Mouse (Mus musculus) midbrain, embryonic 15.5 days (tissue): ENCODE measurements around the gene Cdk12. TPM values are rescaled to one million over a fixed set of nuclear protein-coding genes. Genes with fewer than 3 reads are reported as not detected.

Experiments
- ATAC-seq: fragments of 200-750 bp; cut with Nextera tagmentation; replicated peaks from 2 replicates; pipeline ENCODE4 v1.8.0; 2017; ENCODE audit warnings: moderate TSS enrichment
- H3K27ac ChIP-seq: fragments of 300-500 bp; sonication (generic); 2 replicates; pipeline ENCODE4 v1.5.1; 2015; ENCODE audit warnings: mild to moderate bottlenecking, inconsistent platforms
- H3K27me3 ChIP-seq: fragments of 300-500 bp; sonication (generic); replicated peaks from 2 replicates; pipeline ENCODE4 v1.6.1; 2015; ENCODE audit warnings: inconsistent platforms
- H3K36me3 ChIP-seq: fragments of 300-500 bp; sonication (generic); replicated peaks from 2 replicates; pipeline ENCODE4 v1.6.1; 2015; ENCODE audit warnings: inconsistent platforms
- H3K4me1 ChIP-seq: fragments of 300-500 bp; sonication (generic); 2 replicates; pipeline ENCODE4 v1.6.1; 2015; ENCODE audit warnings: inconsistent platforms
- H3K4me2 ChIP-seq: fragments of 300-500 bp; sonication (generic); 2 replicates; pipeline ENCODE4 v1.6.1; 2015; ENCODE audit warnings: inconsistent platforms, mild to moderate bottlenecking, moderate library complexity
- H3K4me3 ChIP-seq: fragments of 300-500 bp; sonication (generic); 2 replicates; pipeline ENCODE4 v1.5.1; 2015; ENCODE audit warnings: mild to moderate bottlenecking, inconsistent platforms
- H3K9ac ChIP-seq: fragments of 300-500 bp; sonication (generic); 2 replicates; pipeline ENCODE4 v1.6.1; 2015; ENCODE audit warnings: mild to moderate bottlenecking, inconsistent platforms
- H3K9me3 ChIP-seq: fragments of 300-500 bp; sonication (generic); 2 replicates; pipeline ENCODE4 v1.6.1; 2016; ENCODE audit warnings: inconsistent platforms
- WGBS: fragments of 180-500 bp; shearing (Covaris S2); methylation state at CpG from one replicate; pipeline ENCODE4 v1.1.7; 2015; ENCODE audit warnings: mixed read lengths; 5-methylcytosine and 5-hydroxymethylcytosine counted together
- polyA plus RNA-seq: library from polyadenylated mRNA; unstranded; fragments of >200 nt; fragmentation: Nextera tagmentation; extraction: Ambion mirVana; gene quantifications from 2 replicates; pipeline ENCODE4 v1.2.1, GENCODE M21; 2015

The Cdk12 gene
- polyA plus RNA-seq, 1 experiment from 2014 or later, result 9.7 TPM

DNA sequence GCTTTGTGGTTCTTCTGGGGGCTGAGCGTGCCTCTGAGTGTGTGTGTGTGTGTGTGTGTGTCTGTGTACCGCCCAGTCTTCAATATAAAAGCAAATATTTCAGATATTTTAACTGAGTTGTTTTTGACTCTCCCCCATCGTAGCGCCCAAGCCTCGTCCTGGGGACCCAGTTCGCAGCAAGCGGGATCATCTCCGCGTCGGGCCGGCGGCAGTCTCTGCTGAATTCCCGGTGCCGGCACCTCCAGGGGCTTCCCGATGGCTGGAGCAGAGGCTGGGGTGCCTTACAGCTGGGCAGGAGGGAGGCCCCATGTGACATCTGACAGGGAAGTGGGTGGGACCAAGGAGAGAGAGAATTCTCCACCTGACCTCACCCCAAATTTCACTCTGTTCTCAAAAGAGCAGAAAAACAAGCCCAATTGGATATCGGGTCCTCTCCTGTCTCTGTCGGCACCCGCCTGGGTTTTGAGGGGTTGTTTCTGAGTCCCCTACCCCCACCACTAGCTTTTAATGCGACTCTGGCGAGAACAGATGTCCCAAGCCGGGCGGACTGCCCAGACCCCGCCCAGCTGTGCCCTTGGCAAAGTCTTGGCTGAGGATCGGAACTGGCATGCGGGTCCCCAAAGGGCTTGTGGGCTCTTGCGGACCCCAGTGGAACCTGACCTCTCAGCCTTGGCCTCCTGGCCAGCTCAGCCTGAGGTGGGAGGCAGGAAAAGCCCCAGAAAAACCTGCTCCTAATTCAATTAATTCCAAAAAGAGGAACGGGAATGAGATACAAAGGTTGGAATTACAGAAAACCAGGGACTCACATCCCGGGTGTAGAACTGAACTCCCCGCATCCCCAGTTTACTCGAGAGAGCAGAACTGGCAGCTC lies 118.2 kb downstream of the Cdk12 start:
- no peak overlapping the region for H3K9ac ChIP-seq
- no peak overlapping the region for H3K4me3 ChIP-seq
- H3K27ac ChIP-seq, result no peak overlapping the region; the same call in 1 of the 2 replicates
- peak overlapping the region; percentile 22 for H3K4me2 ChIP-seq
- peaks cover 96% of the 10 kb centered on the region for H3K27me3 ChIP-seq
- ATAC-seq, result no peak
- WGBS, result under 1% methylated on average over 30 of the region's 30 CpGs
- H3K4me1 ChIP-seq, result peaks cover 17% of the 10 kb centered on the region
- no peaks in the 10 kb centered on the region for H3K9me3 ChIP-seq
- H3K36me3 ChIP-seq, result no peaks in the 10 kb centered on the region

DNA sequence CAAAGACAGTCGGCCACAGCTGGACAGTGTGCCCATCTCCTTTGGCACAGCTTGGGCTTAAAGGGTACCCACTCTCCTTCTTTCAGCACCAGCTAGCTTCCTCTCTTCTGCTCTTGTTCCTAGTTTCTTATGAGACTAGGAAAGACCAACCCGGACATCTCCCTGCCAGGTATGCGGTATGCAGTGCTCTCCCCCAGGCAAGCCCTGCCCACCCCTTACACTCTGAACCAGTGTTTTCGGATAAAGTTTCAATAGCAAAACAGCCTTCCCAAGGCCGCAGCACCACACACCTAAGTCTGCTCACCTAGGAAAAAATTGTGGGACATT lies 118.8 kb downstream of the Cdk12 start:
- peaks cover 95% of the 10 kb centered on the region for H3K27me3 ChIP-seq

DNA sequence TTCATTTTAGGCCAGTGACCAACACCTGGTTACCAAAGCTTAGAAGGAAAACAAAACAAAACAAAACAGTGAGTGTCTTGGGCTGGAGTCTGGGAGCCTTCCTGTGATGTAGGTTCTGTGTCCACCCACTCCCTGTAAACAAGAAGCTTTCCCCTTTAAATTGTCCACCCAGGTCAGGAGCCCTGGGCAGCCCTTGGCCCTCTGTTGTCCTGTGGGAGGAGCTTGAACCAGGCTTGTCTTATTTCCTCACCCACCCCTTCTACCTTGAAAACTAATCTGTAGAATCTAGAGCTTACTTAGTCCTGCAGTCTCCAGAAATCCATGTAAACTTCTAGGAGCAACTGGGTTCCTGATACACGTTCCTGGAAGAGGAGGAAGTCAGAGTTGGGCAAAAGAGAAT lies 119.3 kb downstream of the Cdk12 start:
- no peaks in the 10 kb centered on the region for H3K9me3 ChIP-seq
- H3K4me2 ChIP-seq, result no peak overlapping the region
- no peaks in the 10 kb centered on the region for H3K36me3 ChIP-seq
- peaks cover 23% of the 10 kb centered on the region for H3K4me1 ChIP-seq
- peaks cover 95% of the 10 kb centered on the region for H3K27me3 ChIP-seq
- H3K9ac ChIP-seq, result no peak overlapping the region
- ATAC-seq, result no peak
- WGBS, result 0% methylated on average over 1 of the region's 1 CpGs
- H3K27ac ChIP-seq, result no peak overlapping the region
- no peak overlapping the region for H3K4me3 ChIP-seq

More for the DNA sequence above, 118.8 kb downstream of the Cdk12 start:
- Histone ChIP-seq H3K4me1 (peaks cover 19% of the 10 kb centered on the region), H3K4me3 (no peak overlapping the region), H3K9ac (no peak overlapping the region), H3K36me3 (no peaks in the 10 kb centered on the region), H3K4me2 (no peak overlapping the region), H3K9me3 (no peaks in the 10 kb centered on the region), H3K27ac (no peak overlapping the region)
- WGBS, result 10% methylated on average over 5 of the region's 5 CpGs
- ATAC-seq, result no peak

- H3K4me1 ChIP-seq, result peaks cover 34% of the 10 kb centered on the region
- no peaks in the 10 kb centered on the region for H3K36me3 ChIP-seq
- H3K4me3 ChIP-seq, result no peak overlapping the region
- H3K27ac ChIP-seq, result no peak overlapping the region
- peaks cover 95% of the 10 kb centered on the region for H3K27me3 ChIP-seq
- H3K4me2 ChIP-seq, result no peak overlapping the region
- H3K9ac ChIP-seq, result no peak overlapping the region
- no peaks in the 10 kb centered on the region for H3K9me3 ChIP-seq
- ATAC-seq, result no peak
- 4% methylated on average over 10 of the region's 10 CpGs for WGBS
Measured at GRCm38 (mm10) chr11:98323136-98323866, 120.4 kb downstream of the Cdk12 start.

DNA sequence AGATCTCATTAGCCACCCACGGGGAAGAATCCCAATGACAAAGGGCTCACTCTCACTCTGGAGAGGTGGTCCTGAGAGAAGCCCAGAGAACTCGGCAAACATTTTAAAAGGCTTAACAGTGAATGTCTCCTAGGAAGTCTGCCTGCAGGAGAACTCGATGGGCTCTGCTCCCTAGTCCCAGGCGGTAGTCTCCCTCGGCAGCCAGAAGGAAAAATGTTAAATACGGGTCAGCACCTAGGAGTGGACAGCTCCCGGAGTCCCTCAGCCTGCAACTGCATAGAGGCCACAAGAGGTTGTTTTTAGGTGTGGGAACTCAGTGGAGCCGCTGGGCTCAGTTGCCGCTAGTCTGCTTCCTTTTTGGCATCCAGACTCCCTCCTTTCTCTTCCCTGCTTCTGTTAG lies 121.1 kb downstream of the Cdk12 start:
- Histone ChIP-seq H3K9me3 (no peaks in the 10 kb centered on the region), H3K4me2 (no peak overlapping the region), H3K36me3 (no peaks in the 10 kb centered on the region), H3K27ac (no peak overlapping the region), H3K4me1 (peaks cover 34% of the 10 kb centered on the region), H3K27me3 (peaks cover 91% of the 10 kb centered on the region), H3K9ac (no peak overlapping the region), H3K4me3 (no peak overlapping the region)
- no peak for ATAC-seq
- 2% methylated on average over 9 of the region's 9 CpGs for WGBS

GRCm38 (mm10) chr11:98325191-98325820 lies 122.4 kb downstream of the Cdk12 start:
- no peak for ATAC-seq
- 6% methylated on average over 14 of the region's 14 CpGs for WGBS
- Histone ChIP-seq H3K4me3 (no peak overlapping the region), H3K4me1 (peaks cover 39% of the 10 kb centered on the region), H3K27me3 (peaks cover 91% of the 10 kb centered on the region), H3K4me2 (peak overlapping the region; percentile 19), H3K36me3 (no peaks in the 10 kb centered on the region), H3K9me3 (no peaks in the 10 kb centered on the region), H3K27ac (no peak overlapping the region), H3K9ac (no peak overlapping the region)

DNA sequence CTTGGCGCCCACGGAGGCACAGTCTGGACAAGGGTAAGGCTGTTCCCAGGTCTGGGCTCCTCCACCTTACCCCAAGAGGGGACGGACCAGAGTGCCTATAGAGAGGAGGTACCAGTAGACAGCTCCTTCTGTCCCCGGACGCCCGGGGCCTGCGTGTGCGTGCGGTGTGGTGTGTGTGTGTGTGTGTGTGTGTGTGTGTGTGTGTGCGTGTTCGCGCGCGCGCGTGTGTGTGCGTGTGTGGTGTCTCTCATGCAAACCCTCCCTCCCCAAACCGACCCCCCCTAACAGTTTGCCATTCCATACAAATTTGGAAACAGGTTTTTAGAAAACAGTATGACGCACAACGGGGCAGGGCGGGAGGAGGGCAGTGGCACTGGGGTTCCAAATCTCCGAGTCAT lies 123.0 kb downstream of the Cdk12 start:
- Histone ChIP-seq H3K9me3 (no peaks in the 10 kb centered on the region), H3K9ac (no peak overlapping the region), H3K4me3 (no peak overlapping the region), H3K27ac (no peak overlapping the region), H3K36me3 (no peaks in the 10 kb centered on the region), H3K4me2 (peak overlapping the region; percentile 19), H3K4me1 (peaks cover 34% of the 10 kb centered on the region), H3K27me3 (peaks cover 91% of the 10 kb centered on the region)
- WGBS, result 3% methylated on average over 20 of the region's 22 CpGs
- ATAC-seq, result no peak

GRCm38 (mm10) chr11:98326741-98327135 lies 123.9 kb downstream of the Cdk12 start:
- peaks cover 28% of the 10 kb centered on the region for H3K4me1 ChIP-seq
- WGBS, result under 1% methylated on average over 19 of the region's 19 CpGs
- H3K27me3 ChIP-seq, result peaks cover 89% of the 10 kb centered on the region

GRCm38 (mm10) chr11:98327136-98328030 lies 124.5 kb downstream of the Cdk12 start:
- Histone ChIP-seq H3K9ac (no peak overlapping the region), H3K27me3 (peaks cover 91% of the 10 kb centered on the region), H3K4me3 (peak overlapping the region; percentile 30), H3K4me2 (peak overlapping the region; percentile 38), H3K27ac (no peak overlapping the region; the same call in 1 of the 2 replicates), H3K4me1 (peaks cover 28% of the 10 kb centered on the region), H3K36me3 (no peaks in the 10 kb centered on the region), H3K9me3 (no peaks in the 10 kb centered on the region)
- no peak for ATAC-seq
- under 1% methylated on average over 97 of the region's 97 CpGs for WGBS

More at GRCm38 (mm10) chr11:98326741-98327135, 123.9 kb downstream of the Cdk12 start:
- Histone ChIP-seq H3K4me2 (peak overlapping the region; percentile 38), H3K36me3 (no peaks in the 10 kb centered on the region), H3K27ac (no peak overlapping the region), H3K4me3 (peak overlapping the region; percentile 30), H3K9me3 (no peaks in the 10 kb centered on the region), H3K9ac (no peak overlapping the region)
- no peak for ATAC-seq

DNA sequence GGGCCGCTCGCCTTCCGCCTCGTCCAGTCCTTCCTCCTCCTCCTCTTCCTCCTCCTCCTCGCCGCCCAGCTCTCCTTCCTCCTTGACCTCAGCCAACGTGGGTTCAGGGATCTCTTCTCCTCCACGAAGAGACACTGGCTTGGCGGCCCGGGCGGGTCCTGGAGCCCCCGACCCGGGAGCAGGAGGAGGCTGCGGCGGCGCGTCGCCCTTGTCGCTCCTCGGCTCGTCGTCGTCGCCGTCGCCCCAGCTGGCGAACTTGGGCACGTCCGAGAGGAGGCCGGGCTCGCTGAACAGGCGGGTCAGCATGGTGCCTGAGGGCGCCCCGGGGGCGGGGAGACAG lies 125.1 kb downstream of the Cdk12 start:
- H3K4me2 ChIP-seq, result peak overlapping the region; percentile 38
- H3K9ac ChIP-seq, result no peak overlapping the region
- H3K4me3 ChIP-seq, result peak overlapping the region; percentile 30
- peaks cover 28% of the 10 kb centered on the region for H3K4me1 ChIP-seq
- H3K27ac ChIP-seq, result peak overlapping the region; percentile 32
- peaks cover 90% of the 10 kb centered on the region for H3K27me3 ChIP-seq
- ATAC-seq, result no peak
- 0% methylated on average over 35 of the region's 35 CpGs for WGBS
- no peaks in the 10 kb centered on the region for H3K36me3 ChIP-seq
- H3K9me3 ChIP-seq, result no peaks in the 10 kb centered on the region
